Mouse (Mus musculus) cortical plate, adult 2 months (tissue): ENCODE data around the gene Ltk. TPM values are rescaled to one million over a fixed set of nuclear protein-coding genes. Genes with fewer than 3 reads are reported as not detected.
A peak's percentile ranks its signal among the peaks of the same experiment; 100 is the strongest.

Source experiments
- H3K27ac ChIP-seq: fragments of 200-500 bp; 2 replicates; pipeline ENCODE4 v1.5.1; 2012; ENCODE audit warnings: low read length, control low read depth, inconsistent platforms; ENCODE audit not compliant: insufficient read depth
- H3K4me1 ChIP-seq: fragments of 200-500 bp; 2 replicates; pipeline ENCODE4 v1.6.1; 2011; ENCODE audit warnings: low read length; ENCODE audit not compliant: control insufficient read depth, insufficient read depth
- H3K4me3 ChIP-seq: fragments of 200-500 bp; 2 replicates; pipeline ENCODE4 v1.5.1; 2011; ENCODE audit warnings: mild to moderate bottlenecking, low read length, control low read depth; ENCODE audit not compliant: insufficient read depth
- CTCF ChIP-seq: fragments of 200-500 bp; IDR thresholded peaks from 2 replicates; pipeline ENCODE4 v1.5.1; 2011; ENCODE audit warnings: mild to moderate bottlenecking, control low read depth, low read length; ENCODE audit not compliant: insufficient read depth; ENCODE audit errors: extremely low read depth
- POLR2A ChIP-seq: fragments of 200-500 bp; IDR thresholded peaks from 2 replicates; pipeline ENCODE4 v1.6.1; 2011; ENCODE audit warnings: mild to moderate bottlenecking, low read length, control low read depth; ENCODE audit not compliant: insufficient read depth; ENCODE audit errors: extremely low read depth
- polyA plus RNA-seq: library from polyadenylated mRNA; depleted of rRNA; stranded (reverse); fragments of >200 nt; gene quantifications from 2 replicates; pipeline ENCODE4 v1.2.3, GENCODE M21; 2012; rRNA removed

Ltk gene
- polyA plus RNA-seq = 63.2 and 74.8 TPM in 2 replicates

GRCm38 (mm10) chr2:119760251-119760650 is at the start of gene Ltk:
TSS of gene Ltk (minus strand) at chr2:119760431.
- Histone ChIP-seq H3K27ac (no peak within 1 kb of the TSS), H3K4me3 (peak within 1 kb of the TSS; percentile 44; the same call in 1 of the 2 replicates), H3K4me1 (peaks cover 1% of the 10 kb centered on the region; the same call in 1 of the 2 replicates)
- TF ChIP-seq POLR2A (no peak), CTCF (no peak)

GRCm38 (mm10) chr2:119808881-119809280 is 48.6 kb upstream of the Ltk start:
- Histone ChIP-seq H3K4me1 (peaks cover 17% of the 10 kb centered on the region), H3K27ac (peak overlapping the region; percentile 66; the same call in 1 of the 2 replicates), H3K4me3 (no peak overlapping the region)
- TF ChIP-seq POLR2A = no peak
- no peak for TF ChIP-seq CTCF

- no peak for TF ChIP-seq POLR2A
- no peak for TF ChIP-seq CTCF
- Histone ChIP-seq H3K4me3 (no peak overlapping the region), H3K4me1 (peaks cover 16% of the 10 kb centered on the region), H3K27ac (no peak overlapping the region)
Observed at GRCm38 (mm10) chr2:119808438-119808837, 48.2 kb upstream of the Ltk start.

DNA sequence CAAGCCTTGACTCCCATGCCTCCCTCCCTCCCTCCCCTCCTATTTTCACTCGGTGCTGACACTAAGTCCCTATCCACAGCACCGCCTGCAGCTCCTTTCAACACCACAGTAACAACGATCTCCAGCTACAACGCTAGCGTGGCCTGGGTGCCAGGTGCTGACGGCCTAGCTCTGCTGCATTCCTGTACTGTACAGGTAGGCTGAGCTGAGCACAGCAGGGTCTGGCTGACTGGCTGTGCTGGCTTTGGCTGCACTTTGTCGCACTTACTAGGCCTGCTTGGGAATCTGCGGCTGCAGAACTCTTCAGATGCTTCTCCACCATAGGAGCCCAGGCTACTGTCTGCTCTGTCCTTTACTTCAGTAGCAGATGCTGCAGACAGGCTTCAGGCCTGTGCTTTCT is 45.3 kb upstream of the Ltk start:
- no peak overlapping the region for H3K27ac ChIP-seq
- no peak for TF ChIP-seq POLR2A
- TF ChIP-seq CTCF = no peak
- H3K4me3 ChIP-seq = no peak overlapping the region
- peaks cover 16% of the 10 kb centered on the region for H3K4me1 ChIP-seq

GRCm38 (mm10) chr2:119804776-119805175 is 44.5 kb upstream of the Ltk start:
- Histone ChIP-seq H3K4me1 (peaks cover 12% of the 10 kb centered on the region), H3K27ac (no peak overlapping the region)
- TF ChIP-seq POLR2A = no peak

DNA sequence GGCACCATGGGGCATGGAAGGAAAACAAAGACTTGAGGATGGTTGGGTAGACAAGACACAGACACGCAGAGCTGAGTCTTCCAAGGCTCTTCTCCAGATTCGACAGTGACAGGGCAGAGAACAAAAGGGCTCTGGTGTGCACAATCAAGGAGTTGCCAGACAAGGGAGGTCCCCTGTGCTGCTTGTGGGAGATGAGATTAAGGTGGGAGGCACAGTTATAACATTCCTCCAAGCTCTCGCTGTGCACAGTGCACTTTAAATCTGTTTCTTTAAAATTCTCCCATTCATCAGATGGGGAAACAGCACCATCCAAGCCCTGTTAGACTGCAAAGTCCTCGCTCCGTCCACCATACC is 44.0 kb upstream of the Ltk start:
- no peak overlapping the region for H3K4me3 ChIP-seq
- TF ChIP-seq CTCF = no peak
- TF ChIP-seq POLR2A = no peak
- peak overlapping the region; percentile 49 for H3K27ac ChIP-seq
- H3K4me1 ChIP-seq = peaks cover 12% of the 10 kb centered on the region

More at GRCm38 (mm10) chr2:119804776-119805175, 44.5 kb upstream of the Ltk start:
- no peak overlapping the region for H3K4me3 ChIP-seq

DNA sequence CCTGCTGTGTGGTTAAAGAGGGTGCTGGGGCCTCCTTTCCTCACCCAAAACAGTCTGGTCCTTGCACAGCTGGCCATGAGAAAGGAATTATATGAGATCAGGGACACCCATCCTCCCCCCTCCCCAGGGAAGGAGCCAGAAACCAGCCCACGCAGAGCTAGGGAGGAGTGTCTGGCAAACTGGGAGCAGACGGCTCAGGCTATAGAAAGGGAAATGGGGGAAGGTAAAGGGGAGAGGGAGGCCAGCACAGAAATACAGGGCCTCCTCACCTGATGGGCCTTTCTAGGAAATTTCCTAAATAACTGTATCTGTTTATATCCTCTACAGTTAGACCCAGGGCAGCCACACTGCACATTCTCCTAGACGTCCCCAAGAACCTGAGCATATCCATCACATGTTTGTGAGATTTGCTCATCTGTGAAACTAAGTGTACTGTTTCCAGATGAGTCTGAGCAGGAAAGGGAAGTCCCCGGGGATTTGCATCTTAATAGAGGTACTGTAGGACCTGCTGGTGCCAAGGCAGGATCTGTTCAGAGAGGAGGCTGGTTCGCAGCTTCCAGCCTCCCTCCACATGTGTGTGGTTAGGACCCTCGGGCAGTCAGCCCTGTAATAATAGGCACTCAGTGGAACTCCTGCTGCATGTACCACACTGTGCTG is 43.5 kb upstream of the Ltk start:
- peak overlapping the region; percentile 75 for H3K27ac ChIP-seq
- TF ChIP-seq CTCF = no peak
- TF ChIP-seq POLR2A = no peak
- H3K4me1 ChIP-seq = peaks cover 12% of the 10 kb centered on the region
- no peak overlapping the region for H3K4me3 ChIP-seq

- H3K4me1 ChIP-seq = peaks cover 14% of the 10 kb centered on the region
- peak overlapping the region; percentile 75 for H3K27ac ChIP-seq
- no peak overlapping the region for H3K4me3 ChIP-seq
- TF ChIP-seq CTCF (no peak), POLR2A (no peak)
Observed at GRCm38 (mm10) chr2:119802767-119803617, 42.8 kb upstream of the Ltk start.

- TF ChIP-seq POLR2A (0 out of 2 replicates have a peak, but pooled peaks have one; percentile 3), CTCF (no peak)
- Histone ChIP-seq H3K4me1 (peaks cover 16% of the 10 kb centered on the region), H3K27ac (peak overlapping the region; percentile 86; the same call in 1 of the 2 replicates), H3K4me3 (peak overlapping the region; percentile 95)
Observed at GRCm38 (mm10) chr2:119800876-119801846, 40.9 kb upstream of the Ltk start.
